Mouse (Mus musculus) cerebellum, adult 9-11 months (tissue): ENCODE data around the gene Fubp1.

ENCODE experiments used
- DNase-seq: peaks from one replicate; pipeline ENCODE4 v3.0.0; 2022

Gene Fubp1

GRCm38 (mm10) chr3:152284306-152284705 is 74.1 kb downstream of the Fubp1 start:
- DNase-seq: no peak

DNA sequence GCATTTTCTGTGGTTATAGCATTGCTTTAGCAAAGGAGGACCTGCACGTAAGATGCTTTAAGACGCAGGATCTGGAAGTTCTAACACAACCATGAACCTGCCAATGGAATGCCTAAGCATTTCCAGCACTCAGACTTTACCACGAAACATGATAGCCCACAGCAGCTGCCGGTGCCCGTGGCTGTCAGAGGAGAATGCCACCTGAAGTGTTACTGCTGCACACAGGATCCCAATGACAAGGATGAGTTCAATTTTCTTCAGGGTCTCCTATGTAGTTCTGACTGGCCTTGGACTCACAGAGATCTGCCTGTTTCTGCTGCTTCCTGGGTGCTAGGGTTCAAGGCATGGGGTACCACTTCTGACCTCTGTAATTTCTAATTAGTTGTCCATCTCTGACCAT is 74.5 kb downstream of the Fubp1 start:
- DNase-seq: no peak
